Mouse (Mus musculus): ENCODE data around the gene Ciao2a.

DNA sequence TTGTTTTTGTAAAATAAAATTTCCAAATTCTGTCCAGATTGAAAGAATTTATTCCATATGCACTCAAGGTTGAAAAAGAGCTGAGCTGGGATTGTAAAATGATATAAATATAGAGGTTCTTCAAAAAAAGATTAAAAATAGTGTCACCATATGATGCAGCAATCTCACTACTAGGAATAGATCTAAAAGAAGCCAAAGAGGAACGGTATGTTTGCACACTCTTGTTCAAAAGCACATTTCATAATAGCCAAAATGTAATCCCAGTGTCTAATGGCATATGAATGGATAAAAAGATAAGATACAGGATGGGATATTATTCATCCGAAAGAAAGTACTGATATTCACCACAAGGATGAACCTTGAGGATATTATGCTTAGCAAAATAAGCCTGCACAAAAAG lies 6.9 kb upstream of the Ciao2a start:
- no peak for TF ChIP-seq POLR2A (IDR thresholded peaks at IDR 0.05; ENCODE audit: low read depth, low read length)
- no peak for TF ChIP-seq CTCF (IDR thresholded peaks at IDR 0.05; ENCODE audit: extremely low read depth, insufficient read length, insufficient replicate concordance, low read depth, low read length)

Measured in small intestine, adult 2 months (tissue).